Mouse (Mus musculus) kidney, embryonic 14.5 days (tissue): Measurements from ENCODE around the gene E2f8. TPM values are rescaled to one million over a fixed set of nuclear protein-coding genes. Genes with fewer than 3 reads are reported as not detected.

Experiments used
- ATAC-seq: fragments of 200-750 bp; cut with Nextera tagmentation; 2 replicates; pipeline ENCODE4 v1.8.0; 2017; ENCODE audit warnings: moderate number of reproducible peaks, mild to moderate bottlenecking, moderate TSS enrichment, moderate library complexity; ENCODE audit not compliant: low FRiP score, low TSS enrichment
- H3K27ac ChIP-seq: fragments of 300-500 bp; sonication (generic); 2 replicates; pipeline ENCODE4 v1.5.1; 2014; ENCODE audit warnings: low read depth, mild to moderate bottlenecking, low read length, moderate library complexity, mixed read lengths
- H3K27me3 ChIP-seq: fragments of 300-500 bp; sonication (generic); 2 replicates; pipeline ENCODE4 v1.6.1; 2014; ENCODE audit warnings: mild to moderate bottlenecking, low read length; ENCODE audit not compliant: control insufficient read depth, insufficient read depth
- H3K36me3 ChIP-seq: fragments of 300-500 bp; sonication (generic); 2 replicates; pipeline ENCODE4 v1.6.1; 2014; ENCODE audit warnings: low read length, mixed read lengths; ENCODE audit not compliant: control insufficient read depth, insufficient read depth
- H3K4me1 ChIP-seq: fragments of 300-500 bp; sonication (generic); 2 replicates; pipeline ENCODE4 v1.6.1; 2014; ENCODE audit warnings: low read length, mixed read lengths; ENCODE audit not compliant: control insufficient read depth, insufficient read depth
- H3K4me2 ChIP-seq: fragments of 300-500 bp; sonication (generic); replicated peaks from 2 replicates; pipeline ENCODE4 v1.6.1; 2014; ENCODE audit warnings: low read depth, mild to moderate bottlenecking, low read length
- H3K4me3 ChIP-seq: fragments of 300-500 bp; sonication (generic); 2 replicates; pipeline ENCODE4 v1.5.1; 2014; ENCODE audit warnings: mild to moderate bottlenecking, low read length
- H3K9ac ChIP-seq: fragments of 300-500 bp; sonication (generic); 2 replicates; pipeline ENCODE4 v1.6.1; 2014; ENCODE audit warnings: low read depth, mild to moderate bottlenecking, low read length, moderate library complexity
- H3K9me3 ChIP-seq: fragments of 300-500 bp; sonication (generic); 2 replicates; pipeline ENCODE4 v1.6.1; 2016; ENCODE audit warnings: low read length; ENCODE audit not compliant: control insufficient read depth
- WGBS: fragments of 180-500 bp; shearing (Covaris S2); extraction: QIAGEN DNeasy Blood & Tissue Kit; methylation state at CpG from one replicate; pipeline ENCODE4 v1.1.7; 2014; 5-methylcytosine and 5-hydroxymethylcytosine counted together
- polyA plus RNA-seq: library from polyadenylated mRNA; unstranded; fragments of >200 nt; fragmentation: Nextera tagmentation; extraction: Ambion mirVana; gene quantifications from 2 replicates; pipeline ENCODE4 v1.2.1, GENCODE M21; 2014

Gene E2f8
- polyA plus RNA-seq, 1 experiment from 2014 or later = 25.4 TPM

GRCm38 (mm10) chr7:48825170-48825569 lies 56.2 kb downstream of the E2f8 start:
- WGBS = 92% methylated on average over 6 of the region's 6 CpGs
- Histone ChIP-seq H3K9me3 (no peaks in the 10 kb centered on the region), H3K4me3 (no peak overlapping the region), H3K9ac (no peak overlapping the region), H3K27ac (no peak overlapping the region), H3K4me1 (no peaks in the 10 kb centered on the region), H3K4me2 (no peak overlapping the region), H3K36me3 (peaks cover 66% of the 10 kb centered on the region), H3K27me3 (no peaks in the 10 kb centered on the region)
- ATAC-seq = no peak

- no peak for ATAC-seq
- Histone ChIP-seq H3K27me3 (no peaks in the 10 kb centered on the region), H3K36me3 (peaks cover 70% of the 10 kb centered on the region), H3K9me3 (no peaks in the 10 kb centered on the region), H3K4me2 (no peak overlapping the region), H3K27ac (no peak overlapping the region), H3K9ac (no peak overlapping the region), H3K4me3 (no peak overlapping the region), H3K4me1 (no peaks in the 10 kb centered on the region)
- 94% methylated on average over 1 of the region's 1 CpGs for WGBS
Measured at GRCm38 (mm10) chr7:48824671-48825070, 56.7 kb downstream of the E2f8 start.

- peaks cover 81% of the 10 kb centered on the region for H3K36me3 ChIP-seq
- ATAC-seq = no peak
- H3K4me3 ChIP-seq = no peak overlapping the region
- no peaks in the 10 kb centered on the region for H3K9me3 ChIP-seq
- H3K9ac ChIP-seq = no peak overlapping the region
- no peak overlapping the region for H3K4me2 ChIP-seq
- no peaks in the 10 kb centered on the region for H3K4me1 ChIP-seq
- no peaks in the 10 kb centered on the region for H3K27me3 ChIP-seq
- WGBS = 97% methylated on average over 3 of the region's 3 CpGs
- H3K27ac ChIP-seq = no peak overlapping the region
Measured at GRCm38 (mm10) chr7:48823621-48824020, 57.8 kb downstream of the E2f8 start.

GRCm38 (mm10) chr7:48821654-48822053 lies 59.7 kb downstream of the E2f8 start:
- Histone ChIP-seq H3K36me3 (peaks cover 83% of the 10 kb centered on the region), H3K9me3 (no peaks in the 10 kb centered on the region), H3K4me1 (no peaks in the 10 kb centered on the region), H3K27me3 (no peaks in the 10 kb centered on the region), H3K4me3 (no peak overlapping the region), H3K4me2 (no peak overlapping the region), H3K9ac (no peak overlapping the region), H3K27ac (no peak overlapping the region)
- 94% methylated on average over 5 of the region's 5 CpGs for WGBS
- no peak for ATAC-seq

Other genes with a start within 250 kb of the E2f8 start
- gene Mrgprb3, start 237.8 kb downstream of the E2f8 start, polyA plus RNA-seq = not detected in 2 replicates
- 43.9 and 52.8 TPM in 2 replicates for gene Zdhhc13, start 92.6 kb downstream of the E2f8 start, polyA plus RNA-seq
- 0.26 TPM in 1 of 2 replicates, not detected in the other for gene Csrp3, start 33.6 kb downstream of the E2f8 start, polyA plus RNA-seq
- 39.8 and 49.2 TPM in 2 replicates for gene Nav2, start 27.1 kb upstream of the E2f8 start, polyA plus RNA-seq